Mouse (Mus musculus) mouse embryonic stem cell (cell line): ENCODE data around the gene Fbxo34.
"Not testable (repeated sequence)": the region's sequence is repeated elsewhere in the genome, so short reads cannot be mapped to it uniquely, and the experiment has no call there.

Source experiments
- in situ Hi-C, 2 experiments: fragments of 300-500 bp; cut with MboI; formaldehyde crosslinking; loops; 1 replicate in 1 of 2; 3 replicates in 1 of 2; pipeline ENCODE4 v1.14.3; 2019 to 2020; ENCODE audit warnings: low sequenced_read_pairs in 2 of 2, low pct_unique_long_range_greater_than_20kb in 1 of 2, mixed read lengths in 1 of 2; ENCODE audit not compliant: unreplicated experiment in 1 of 2

Fbxo34 gene

DNA sequence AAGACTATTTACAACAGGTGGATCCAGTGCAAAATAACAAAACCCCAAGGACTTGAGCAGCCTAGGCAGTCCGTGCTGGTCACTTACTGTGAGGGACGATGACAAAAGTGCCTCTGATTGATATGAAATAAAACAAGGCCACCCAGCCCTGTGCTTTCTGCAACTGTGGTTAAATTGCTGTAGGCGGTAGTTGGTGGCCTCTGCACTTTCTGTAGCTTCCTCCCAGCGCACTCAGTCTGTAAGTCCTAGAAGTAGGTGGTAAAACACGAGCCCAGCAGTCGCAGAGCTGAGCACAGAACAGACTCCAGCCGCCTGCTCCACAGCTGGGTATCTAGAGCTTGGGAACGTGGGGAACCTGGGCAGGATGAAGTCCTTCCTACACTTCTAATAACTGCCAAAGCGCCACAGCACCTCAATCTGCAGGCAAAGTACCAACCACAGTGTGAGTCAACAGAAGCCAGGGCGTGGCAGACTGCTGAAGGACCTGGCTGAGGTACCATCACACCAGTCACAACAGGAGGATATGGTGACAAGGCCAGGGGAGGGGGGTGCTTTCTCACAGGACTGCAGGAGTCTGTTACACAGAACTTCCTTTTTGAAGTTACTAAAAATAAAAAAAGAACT, 91.2 kb downstream of the Fbxo34 start:
- in situ Hi-C loops = no loop called here

DNA sequence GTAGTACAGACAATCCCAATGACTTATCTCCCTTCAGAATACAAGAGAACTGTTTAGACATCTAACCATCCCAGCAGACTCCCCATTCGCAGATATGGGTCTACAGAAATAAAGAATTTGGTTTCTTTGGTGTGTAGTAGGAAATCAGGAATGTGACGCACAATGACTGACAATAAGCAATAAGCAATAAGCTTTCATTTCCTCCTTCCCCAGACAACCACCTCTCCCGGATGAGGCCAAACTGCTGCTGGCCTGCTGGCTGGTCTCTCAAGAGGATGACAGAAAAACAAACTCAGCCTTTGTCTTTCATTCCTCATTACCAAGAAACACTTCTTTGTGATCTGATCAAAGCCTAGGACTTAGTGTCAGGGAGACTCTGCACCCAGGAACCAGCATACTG, 92.1 kb downstream of the Fbxo34 start:
- in situ Hi-C loops = no loop called here

DNA sequence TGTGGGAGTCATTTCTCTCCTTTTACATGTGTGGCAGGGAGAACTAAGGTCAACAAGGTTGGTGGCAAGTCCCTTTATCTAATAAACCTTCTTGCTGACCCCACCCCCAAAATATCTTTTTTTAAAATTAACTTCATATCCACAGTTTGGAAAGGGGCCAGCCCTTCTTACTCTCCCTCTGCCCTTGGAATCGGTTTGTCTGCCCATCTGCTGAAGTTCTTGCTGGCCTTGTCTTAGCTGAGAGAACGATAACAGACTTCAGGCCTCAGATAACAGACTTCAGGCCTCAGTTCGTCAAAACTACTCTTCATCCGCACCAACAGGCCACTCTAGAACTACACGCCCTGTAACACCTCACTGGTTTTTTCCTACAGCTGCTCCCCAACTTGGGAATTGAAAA, 94.1 kb downstream of the Fbxo34 start:
- in situ Hi-C loops = no loop called here

DNA sequence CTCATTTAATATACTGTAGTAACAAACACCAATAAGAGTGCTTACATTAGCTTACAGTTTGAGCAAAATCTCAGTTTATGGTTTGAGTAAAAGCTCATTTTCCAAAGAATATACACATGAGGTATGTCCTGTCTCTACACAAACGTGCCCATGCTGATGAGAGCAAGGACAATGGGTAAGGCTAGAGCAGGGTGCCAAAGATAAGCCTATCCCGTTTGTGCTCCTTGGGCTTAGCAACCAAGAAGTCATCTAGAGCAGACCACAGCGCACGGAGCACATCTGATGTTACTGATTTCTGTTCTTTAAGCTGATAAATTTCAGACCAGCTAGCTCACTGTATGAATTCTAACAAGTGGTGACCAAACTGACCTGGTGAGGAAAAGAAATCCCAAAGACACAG, 94.7 kb downstream of the Fbxo34 start:
- in situ Hi-C loops = no loop called here

DNA sequence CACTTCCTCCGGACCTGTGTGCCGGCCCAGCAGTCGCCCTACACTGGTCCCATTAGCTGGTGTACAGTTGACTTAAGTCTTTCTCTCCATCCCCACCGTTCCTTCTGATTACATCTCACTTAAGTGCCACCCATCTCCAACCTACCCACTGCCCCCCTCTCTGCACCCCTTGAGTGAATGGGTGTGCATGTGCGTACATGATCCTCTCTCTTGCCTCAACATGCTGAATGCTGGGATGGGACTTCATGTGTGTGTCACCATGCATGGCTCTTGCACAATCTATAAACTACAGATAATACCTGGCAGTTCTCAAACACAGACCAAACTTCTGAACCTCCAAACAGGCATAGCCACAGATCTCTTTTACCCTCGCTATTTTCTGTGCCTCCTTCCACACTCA, 101.4 kb downstream of the Fbxo34 start:
- in situ Hi-C loops = no loop called here

DNA sequence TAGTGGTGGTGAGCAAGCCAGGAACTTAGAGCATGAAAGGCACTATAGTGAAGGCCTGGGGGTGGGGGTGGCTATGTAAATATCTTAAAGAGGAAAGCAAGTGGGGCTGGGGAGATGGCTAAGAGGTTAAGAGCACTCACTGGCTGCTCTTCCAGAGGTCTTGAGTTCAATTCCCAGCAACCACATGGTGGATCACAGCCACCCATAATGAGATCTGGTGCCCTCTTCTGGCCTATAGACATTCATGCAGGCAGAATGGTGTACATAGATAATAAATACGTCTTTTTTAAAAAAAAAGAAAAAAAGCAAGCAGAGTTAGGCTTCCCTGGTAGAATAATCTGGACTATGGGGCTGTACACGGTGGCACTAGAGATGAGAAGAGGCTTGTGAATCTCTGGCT, 103.2 kb downstream of the Fbxo34 start:
- in situ Hi-C loops = no loop called here

DNA sequence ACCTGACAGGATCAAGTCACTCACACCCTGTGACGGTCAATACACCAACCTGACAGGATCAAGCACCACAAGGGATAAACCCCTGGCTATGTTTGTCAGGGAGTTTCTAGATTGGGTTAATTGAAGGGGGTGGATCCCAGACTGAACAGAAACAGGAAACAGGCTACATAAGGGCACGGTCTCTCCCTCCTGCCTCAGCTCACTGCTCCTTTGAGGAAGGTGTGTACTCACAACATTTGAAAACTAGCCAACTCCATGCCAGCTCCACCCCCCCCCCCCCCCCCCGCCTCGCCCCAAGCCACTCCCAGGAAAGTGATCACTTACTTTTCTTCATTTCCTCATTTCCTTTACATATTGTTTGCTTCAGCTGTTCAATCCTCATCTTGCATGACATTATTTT, 104.0 kb downstream of the Fbxo34 start:
- in situ Hi-C loops = no loop called here

DNA sequence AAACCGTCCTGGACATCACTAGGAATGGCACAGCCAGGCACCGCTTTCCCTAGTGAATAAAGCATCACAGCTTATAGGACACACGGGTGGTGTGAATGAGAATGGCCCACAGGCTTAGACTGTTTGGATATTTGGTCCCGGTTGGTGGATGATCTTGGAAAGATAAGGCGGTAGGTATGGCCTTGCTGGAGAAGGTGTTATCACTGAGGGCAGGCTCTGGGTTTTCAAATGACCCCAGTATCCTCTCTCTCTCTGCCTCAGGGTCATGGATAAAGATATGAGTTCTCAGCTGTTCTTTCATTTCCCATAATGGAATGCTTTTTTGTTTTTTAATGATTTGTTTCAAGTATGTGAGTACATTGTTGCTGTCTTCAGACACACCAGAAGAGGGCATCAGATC, 105.0 kb downstream of the Fbxo34 start:
- in situ Hi-C loops = no loop called here

DNA sequence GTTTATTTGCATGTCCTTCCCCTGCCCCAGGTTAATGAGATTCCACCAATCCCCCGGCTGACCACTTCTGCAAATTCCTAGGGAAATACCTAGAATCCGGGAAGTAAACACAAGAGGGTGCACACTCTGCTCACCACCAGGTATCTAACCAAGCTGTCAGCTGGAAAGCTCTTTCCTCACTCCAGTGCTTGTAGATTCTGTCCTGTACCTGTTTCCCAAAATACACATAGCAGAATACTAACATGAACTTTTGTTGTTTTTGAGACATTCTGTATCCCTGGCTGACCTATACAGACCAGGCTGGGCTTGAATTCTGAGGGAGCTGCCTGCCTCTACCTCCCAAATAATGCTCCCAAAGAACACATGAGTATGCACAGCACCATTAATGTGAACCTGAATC, 110.5 kb downstream of the Fbxo34 start:
- in situ Hi-C loops = no loop called here

DNA sequence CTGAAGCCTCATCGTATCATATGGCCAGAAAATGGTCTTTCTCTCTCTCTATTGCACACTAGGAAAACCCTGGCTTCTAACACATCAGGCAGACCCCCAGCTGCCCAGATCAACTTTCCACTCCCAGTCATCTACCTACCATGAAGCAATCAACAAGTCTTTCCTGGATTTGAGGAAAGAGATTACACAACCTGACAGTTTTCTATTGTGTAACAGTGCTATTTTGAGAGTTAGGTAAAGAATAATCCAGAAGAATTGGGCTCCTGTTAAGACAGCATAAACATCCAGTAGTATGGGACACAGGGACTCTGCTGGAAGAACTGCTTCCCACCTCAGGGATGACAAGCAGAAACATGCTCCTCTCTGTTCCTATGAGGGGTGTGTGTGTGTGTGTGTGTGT, 112.3 kb downstream of the Fbxo34 start:
- in situ Hi-C loops = no loop called here

DNA sequence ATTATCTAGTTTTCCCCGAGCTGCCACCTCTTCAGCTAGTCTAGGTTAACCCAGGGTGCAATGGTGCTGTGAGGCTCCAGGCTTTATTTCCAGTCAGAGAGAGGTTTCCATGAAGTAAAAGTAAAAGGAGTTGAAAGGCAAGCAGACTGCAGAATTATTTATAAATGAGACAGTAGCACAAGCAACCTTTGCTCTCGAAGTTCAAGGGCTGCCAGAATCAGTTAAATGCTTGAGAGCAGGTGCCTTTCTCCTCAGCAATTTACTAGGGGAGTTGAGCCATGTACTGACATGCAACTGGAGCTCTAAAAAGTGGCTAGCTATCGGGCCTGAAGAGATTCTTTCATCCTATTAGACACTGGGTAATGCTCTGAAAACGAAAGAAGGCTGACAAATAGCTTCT, 112.9 kb downstream of the Fbxo34 start:
- in situ Hi-C loops = no loop called here

DNA sequence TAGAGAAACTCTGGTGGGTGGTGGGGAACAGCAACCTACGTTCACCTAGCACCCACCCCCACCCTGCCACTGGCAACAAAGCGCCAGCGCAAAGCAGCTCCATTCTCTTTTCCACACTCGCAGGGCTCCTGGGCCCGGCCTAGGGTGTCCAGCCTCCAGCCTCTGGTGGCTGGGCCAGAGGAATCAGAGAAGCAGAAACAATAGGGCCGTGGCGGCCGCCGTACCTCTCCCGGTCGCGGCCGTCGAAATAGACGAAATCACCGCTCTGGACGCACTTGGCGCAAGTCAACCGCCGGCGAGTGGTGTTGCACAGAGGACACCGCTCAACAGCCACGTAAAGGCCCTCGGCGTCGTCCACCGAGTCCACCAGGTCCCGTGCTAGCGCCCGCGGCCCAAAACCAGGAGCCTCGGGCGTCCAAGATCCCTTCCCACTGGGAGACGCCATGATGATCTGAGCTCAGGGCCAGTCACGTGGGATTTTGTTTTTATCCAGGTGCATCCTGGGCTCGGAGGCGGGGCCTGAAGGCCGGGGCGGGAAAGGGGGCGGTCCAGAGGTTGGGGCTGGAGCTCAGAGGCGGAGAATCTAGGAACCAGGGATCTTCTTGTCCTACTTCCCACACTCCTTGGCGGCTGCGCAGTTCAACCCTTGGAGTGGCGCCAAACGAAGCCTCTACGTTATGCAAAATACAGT, 117.9 kb downstream of the Fbxo34 start:
- in situ Hi-C loops = no loop called here

DNA sequence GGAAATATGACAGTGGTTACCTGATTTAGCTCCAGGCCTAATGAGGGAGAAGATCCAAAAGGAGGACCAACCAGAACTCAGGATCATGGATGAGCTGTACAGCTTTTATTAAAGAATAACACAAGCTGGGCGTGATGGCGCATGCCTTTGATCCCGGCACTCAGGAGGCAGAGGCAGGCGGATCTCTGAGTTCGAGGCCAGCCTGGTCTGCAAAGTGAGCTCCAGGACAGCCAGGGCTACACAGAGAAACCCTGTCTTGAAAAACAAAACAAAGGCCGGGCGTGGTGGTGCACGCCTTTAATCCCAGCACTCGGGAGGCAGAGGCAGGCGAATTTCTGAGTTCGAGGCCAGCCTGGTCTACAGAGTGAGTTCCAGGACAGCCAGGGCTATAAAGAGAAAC, 120.3 kb downstream of the Fbxo34 start, which contains the start of gene Atg14:
Gene Atg14 (minus strand): TSS at position 101 of the 400 bp plus-strand sequence.
- in situ Hi-C loops = not testable (repeated sequence)

DNA sequence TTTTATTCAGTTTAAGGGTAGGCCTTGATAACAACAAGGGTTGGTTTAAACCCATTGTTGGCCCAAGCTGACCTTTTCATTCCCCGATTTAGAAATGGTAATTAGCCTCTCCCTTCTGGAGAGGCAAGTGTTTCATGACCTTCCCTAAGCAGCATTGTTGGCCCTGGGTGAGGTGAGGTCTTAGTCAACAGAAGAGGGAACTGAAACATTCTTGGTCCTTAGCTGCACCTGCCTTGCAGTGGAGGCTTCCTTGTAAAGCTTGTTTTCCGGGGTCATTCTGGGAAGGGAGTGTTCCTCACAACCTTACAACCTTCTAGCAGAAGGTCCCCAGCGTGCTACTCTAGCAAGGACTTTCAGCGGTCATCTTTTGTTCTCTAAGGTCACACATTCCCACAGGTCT, 122.5 kb downstream of the Fbxo34 start:
- in situ Hi-C loops = no loop called here

DNA sequence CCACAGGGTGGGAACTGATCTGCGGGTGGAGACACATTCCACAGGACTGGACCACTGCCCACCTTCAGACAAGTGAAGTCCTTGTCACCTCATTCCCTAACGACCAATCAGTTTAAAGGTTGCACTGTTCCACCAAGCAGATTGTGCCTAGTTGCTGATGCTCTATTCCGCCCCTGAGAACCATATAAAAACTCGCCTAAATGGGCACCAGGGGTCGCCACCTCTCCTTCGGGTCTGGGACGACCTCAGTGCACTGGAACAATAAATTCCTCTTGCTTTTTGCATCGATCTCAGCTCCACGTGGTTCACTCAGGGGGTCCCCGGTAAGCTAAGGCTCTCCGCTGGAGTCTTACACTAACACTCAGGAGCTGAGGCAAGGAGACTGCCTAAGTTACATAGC, 124.5 kb downstream of the Fbxo34 start:
- in situ Hi-C loops = loop anchor here in 1 of 2 experiments (25.0 kb wide), 1 partner anchor 788 kb away; no protein-coding TSS in a partner anchor

DNA sequence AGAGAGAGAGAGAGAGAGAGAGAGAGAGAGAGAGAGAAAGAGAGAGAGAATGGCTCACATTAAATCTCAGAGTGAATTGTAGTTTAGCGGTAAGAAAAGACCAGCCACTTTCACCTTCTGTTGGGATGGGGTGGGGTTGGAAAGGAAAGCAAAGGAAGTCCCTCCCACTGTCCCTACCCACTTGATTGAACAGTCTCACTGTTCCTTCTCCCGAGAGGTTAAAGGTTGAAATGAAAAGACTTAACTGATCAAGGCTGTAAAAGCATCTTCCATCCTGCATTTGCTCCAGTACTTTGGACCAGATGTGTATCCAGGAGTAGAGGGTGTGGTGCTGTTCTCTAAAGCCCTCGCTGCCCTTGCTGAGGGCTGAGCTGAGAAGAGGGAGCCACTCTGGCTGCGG, 126.5 kb downstream of the Fbxo34 start:
- in situ Hi-C loops = loop anchor here in 1 of 2 experiments (25.0 kb wide), 1 partner anchor 786 kb away; no protein-coding TSS in a partner anchor

DNA sequence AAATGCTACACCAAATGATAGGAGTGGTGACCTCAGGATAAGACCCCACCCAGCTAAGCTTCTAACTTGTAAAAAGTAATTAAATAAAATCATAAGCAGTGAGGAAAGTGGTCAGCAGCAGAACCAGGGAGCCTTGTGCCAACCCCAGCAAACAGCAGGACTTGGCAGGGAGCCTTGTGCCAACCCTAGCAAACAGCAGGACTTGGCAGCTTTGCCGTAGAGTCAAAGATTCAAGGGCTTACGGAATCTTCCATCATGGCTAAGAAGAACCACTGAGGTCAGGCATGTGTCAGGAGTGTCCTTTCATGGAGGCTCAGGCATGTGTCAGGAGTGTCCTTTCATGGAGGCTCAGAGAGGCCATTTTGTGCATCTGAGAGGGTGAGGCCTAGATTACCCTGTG, 127.9 kb downstream of the Fbxo34 start:
- in situ Hi-C loops = loop anchor here in 1 of 2 experiments (25.0 kb wide), 1 partner anchor 784 kb away; no protein-coding TSS in a partner anchor

DNA sequence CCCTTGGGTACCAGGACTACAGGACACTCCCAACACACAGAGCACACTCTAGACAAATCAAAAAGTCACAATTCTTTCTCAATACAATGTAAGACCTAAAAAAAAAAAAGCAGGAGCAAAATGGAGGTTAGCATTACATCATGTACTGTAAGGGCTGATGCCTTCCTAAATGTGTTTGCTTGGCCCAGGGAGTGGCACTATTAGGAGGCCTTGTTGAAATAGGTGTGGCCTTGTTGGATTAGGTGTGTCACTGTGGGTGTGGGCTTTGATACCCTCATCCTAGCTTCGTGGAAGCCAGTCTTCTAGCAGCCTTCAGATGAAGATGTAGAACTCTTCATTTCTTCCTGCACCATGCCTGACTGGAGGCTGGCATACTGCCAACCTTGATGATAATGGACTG, 131.1 kb downstream of the Fbxo34 start:
- in situ Hi-C loops = loop anchor here in 1 of 2 experiments (25.0 kb wide), 1 partner anchor 781 kb away; no protein-coding TSS in a partner anchor
